Mouse (Mus musculus) CH12.LX (cell line): ENCODE measurements around the gene Selenow.

ENCODE experiments used
- CTCF ChIP-seq, 2 experiments: IDR thresholded peaks in 1 of 2; conservative IDR thresholded peaks in 1 of 2; 2 replicates each; pipeline ENCODE4 v1.5.1; 2011 to 2012; ENCODE audit warnings: low read depth in 2 of 2, low read length in 2 of 2, improper control_type of control experiment in 1 of 2, inconsistent platforms in 1 of 2, mild to moderate bottlenecking in 1 of 2, moderate library complexity in 1 of 2
- E2F4 ChIP-seq: IDR thresholded peaks from 2 replicates; pipeline ENCODE4 v1.6.1; 2011; ENCODE audit warnings: low read depth, low read length, improper control_type of control experiment; ENCODE audit not compliant: insufficient replicate concordance
- ELF1 ChIP-seq: IDR thresholded peaks from 2 replicates; pipeline ENCODE4 v1.6.1; 2014; ENCODE audit warnings: low read depth, mild to moderate bottlenecking, inconsistent platforms, low read length, improper control_type of control experiment
- ETS1 ChIP-seq: conservative IDR thresholded peaks from 2 replicates; pipeline ENCODE4 v1.6.1; 2012; ENCODE audit warnings: low read depth, mild to moderate bottlenecking, inconsistent platforms, low read length, improper control_type of control experiment, moderate library complexity
- JUN ChIP-seq: IDR thresholded peaks from 2 replicates; pipeline ENCODE4 v1.6.1; 2011; ENCODE audit warnings: low read depth, mild to moderate bottlenecking, low read length, improper control_type of control experiment, moderate library complexity; ENCODE audit not compliant: insufficient read depth
- MAFK ChIP-seq: IDR thresholded peaks from 2 replicates; pipeline ENCODE4 v1.6.1; 2011; ENCODE audit warnings: low read length, improper control_type of control experiment; ENCODE audit not compliant: insufficient replicate concordance
- MAZ ChIP-seq: IDR thresholded peaks from 2 replicates; pipeline ENCODE4 v1.6.1; 2012; ENCODE audit warnings: low read depth, mild to moderate bottlenecking, inconsistent platforms, low read length, improper control_type of control experiment, moderate library complexity
- MXI1 ChIP-seq: IDR thresholded peaks from 2 replicates; pipeline ENCODE4 v1.6.1; 2011; ENCODE audit warnings: mild to moderate bottlenecking, low read depth, low read length, improper control_type of control experiment
- POLR2A ChIP-seq: IDR thresholded peaks from 2 replicates; pipeline ENCODE4 v1.6.1; 2011; ENCODE audit warnings: low read depth, mild to moderate bottlenecking, improper control_type of control experiment, low read length
- RCOR1 ChIP-seq: conservative IDR thresholded peaks from 2 replicates; pipeline ENCODE4 v1.6.1; 2012; ENCODE audit warnings: low read depth, mild to moderate bottlenecking, inconsistent platforms, low read length, improper control_type of control experiment
- USF1 ChIP-seq: IDR thresholded peaks from 2 replicates; pipeline ENCODE4 v1.6.1; 2014; ENCODE audit warnings: low read depth, mild to moderate bottlenecking, inconsistent platforms, low read length, improper control_type of control experiment
- ZKSCAN1 ChIP-seq: IDR thresholded peaks from 2 replicates; pipeline ENCODE4 v1.6.1; 2012; ENCODE audit warnings: low read depth, inconsistent platforms, low read length, improper control_type of control experiment, borderline replicate concordance

- TF ChIP-seq MXI1 (no peak), CTCF (conservative IDR thresholded peaks at IDR 0.05 in 1 of 2, IDR thresholded peaks at IDR 0.05 in 1 of 2; ENCODE audit: low read depth in 2 of 2, low read length in 2 of 2) (no peak), POLR2A (no peak), ZKSCAN1 (no peak), USF1 (no peak), MAZ (no peak), RCOR1 (no peak), MAFK (no peak), E2F4 (no peak), ELF1 (no peak), JUN (no peak), ETS1 (no peak)
Measured at GRCm38 (mm10) chr7:15933437-15934359, 11.5 kb upstream of the Selenow start.
